Mouse (Mus musculus) kidney, adult 2 months (tissue): ENCODE measurements around the gene Esrrg.

Experiments
- CTCF ChIP-seq: fragments of 200-500 bp; conservative IDR thresholded peaks from 2 replicates; pipeline ENCODE4 v1.5.1; 2011; ENCODE audit warnings: low read depth, mild to moderate bottlenecking, control low read depth, low read length, moderate library complexity, mixed read lengths; ENCODE audit not compliant: insufficient read depth, insufficient read length
- POLR2A ChIP-seq: fragments of 200-500 bp; IDR thresholded peaks from one replicate; pipeline ENCODE4 v1.6.1; 2011; ENCODE audit warnings: low read depth, low read length, control low read depth

DNA sequence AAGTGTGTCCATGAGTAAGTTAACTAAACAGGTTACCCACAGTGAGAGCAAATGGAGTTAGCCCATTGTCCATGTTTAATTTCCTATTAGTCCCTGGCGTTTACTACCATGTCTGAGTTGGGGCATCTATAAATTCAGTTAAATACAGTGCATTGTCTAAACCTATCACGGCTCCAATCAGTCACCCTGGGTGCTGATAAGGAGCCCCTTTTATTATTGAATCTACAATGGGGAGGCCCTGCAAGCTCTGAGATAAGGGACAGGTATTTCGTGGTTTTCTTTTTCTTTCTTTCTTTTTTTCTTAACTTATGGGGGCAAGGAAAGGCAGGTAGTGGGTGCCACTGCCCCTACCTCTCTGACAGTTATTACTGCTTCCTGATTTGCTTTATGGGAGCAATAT is 504.6 kb downstream of the Esrrg start:
- TF ChIP-seq CTCF (no peak), POLR2A (no peak)
